Mouse (Mus musculus) spleen, adult 10 weeks (tissue): ENCODE data around the gene Arhgap40. TPM values are rescaled to one million over a fixed set of nuclear protein-coding genes. Genes with fewer than 3 reads are reported as not detected.

Source experiments
- polyA plus RNA-seq: library from polyadenylated mRNA; stranded (reverse); fragments of 350-450 nt; fragmentation: Illumina TruSeq; extraction: RNeasy Lipid Tissue Mini Kit (QIAGEN cat#74804); gene quantifications from one replicate; pipeline ENCODE4 v1.2.3, GENCODE M21; 2015; ENCODE audit warnings: low replicate concordance; ENCODE audit not compliant: insufficient read depth

Arhgap40 gene
- polyA plus RNA-seq, result not detected

GRCm38 (mm10) chr2:158512528-158512927, at the start of gene Arhgap40:
Arhgap40 (plus strand) TSS chr2:158512796.

GRCm38 (mm10) chr2:158501836-158502812, 10.5 kb upstream of the Arhgap40 start, which contains the start of gene Adig:
Adig (plus strand) TSS chr2:158502612.

Other genes with a start within 250 kb of the Arhgap40 start
- 3.3 TPM for gene Lbp, start 206.3 kb upstream of the Arhgap40 start, polyA plus RNA-seq
- gene Snhg11, start 137.2 kb upstream of the Arhgap40 start, polyA plus RNA-seq, result 0.52 TPM
- 46.2 TPM for gene Ralgapb, start 102.9 kb upstream of the Arhgap40 start, polyA plus RNA-seq
- not detected for gene Adig, start 10.2 kb upstream of the Arhgap40 start, polyA plus RNA-seq
- not detected for gene Slc32a1, start 98.0 kb downstream of the Arhgap40 start, polyA plus RNA-seq
- gene Actr5, start 112.1 kb downstream of the Arhgap40 start, polyA plus RNA-seq, result 9.8 TPM
- 26.7 TPM for gene Ppp1r16b, start 152.6 kb downstream of the Arhgap40 start, polyA plus RNA-seq